Mouse (Mus musculus): ENCODE data around the gene Igfbp2. TPM values are rescaled to one million over a fixed set of nuclear protein-coding genes. Genes with fewer than 3 reads are reported as not detected.

Gene Igfbp2
- polyA plus RNA-seq, 1 experiment from 2014 or later, result 148 TPM

DNA sequence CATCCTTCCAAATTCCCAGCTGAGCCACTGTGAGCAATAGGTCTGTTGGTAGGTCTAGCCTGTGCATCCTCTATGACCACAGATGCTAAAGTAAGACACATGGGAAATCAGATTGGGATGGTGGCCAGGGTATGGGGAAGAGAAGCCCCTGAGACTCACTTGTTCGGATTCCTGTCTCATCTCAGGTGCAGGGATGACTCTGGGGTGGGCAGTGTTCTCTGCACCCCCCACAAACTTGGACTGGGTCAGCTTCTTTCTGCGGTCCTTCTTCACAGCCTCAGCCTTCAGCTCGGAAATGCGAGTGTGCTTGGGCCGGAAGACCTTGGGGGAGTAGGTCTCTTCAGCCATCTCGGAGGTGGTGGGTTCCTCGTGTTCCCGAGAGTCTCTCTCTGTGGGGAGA, 39.4 kb downstream of the Igfbp2 start:
- H3K9ac ChIP-seq (ENCODE audit: low read depth, low read length), result no peak overlapping the region

DNA sequence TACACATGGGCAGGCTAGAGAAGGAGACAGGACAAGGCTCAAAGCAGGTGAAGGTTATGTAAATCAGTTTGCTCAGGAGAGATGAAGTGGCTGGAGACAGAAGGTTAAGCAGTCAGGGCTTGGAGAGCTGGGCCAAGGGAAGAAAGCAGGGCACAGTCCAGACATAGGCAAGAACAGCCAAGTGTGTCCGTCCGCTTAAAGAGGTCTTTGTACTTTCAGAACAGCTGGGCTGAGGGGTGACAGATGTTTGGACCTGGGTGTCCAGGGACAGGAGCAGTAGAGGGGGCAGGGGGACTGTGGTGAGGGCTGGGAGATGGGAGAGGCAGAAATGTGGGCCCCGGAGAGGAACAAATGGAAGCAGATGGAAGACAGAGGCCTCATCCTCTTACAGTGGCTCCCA, 40.0 kb downstream of the Igfbp2 start:
- WGBS, result 77% methylated on average over 3 of the region's 3 CpGs
- Histone ChIP-seq H3K36me3 (ENCODE audit: control insufficient read depth, insufficient read depth, low read length) (peaks cover 54% of the 10 kb centered on the region), H3K27me3 (ENCODE audit: control insufficient read depth, insufficient read depth, low read length) (no peaks in the 10 kb centered on the region), H3K4me1 (ENCODE audit: control insufficient read depth, insufficient read depth, low read length) (no peaks in the 10 kb centered on the region), H3K27ac (ENCODE audit: low read depth, low read length) (no peak overlapping the region), H3K4me2 (replicated peaks; ENCODE audit: low read depth, low read length) (no peak overlapping the region), H3K9me3 (ENCODE audit: control insufficient read depth, low read length) (no peaks in the 10 kb centered on the region), H3K9ac (ENCODE audit: low read depth, low read length) (no peak overlapping the region), H3K4me3 (ENCODE audit: low read length) (no peak overlapping the region)
- ATAC-seq (ENCODE audit: low FRiP score, low TSS enrichment), result no peak

More for the DNA sequence above, 39.4 kb downstream of the Igfbp2 start:
- Histone ChIP-seq H3K9me3 (ENCODE audit: control insufficient read depth, low read length) (no peaks in the 10 kb centered on the region), H3K36me3 (ENCODE audit: control insufficient read depth, insufficient read depth, low read length) (peaks cover 59% of the 10 kb centered on the region), H3K4me2 (replicated peaks; ENCODE audit: low read depth, low read length) (no peak overlapping the region), H3K27ac (ENCODE audit: low read depth, low read length) (no peak overlapping the region), H3K27me3 (ENCODE audit: control insufficient read depth, insufficient read depth, low read length) (no peaks in the 10 kb centered on the region), H3K4me1 (ENCODE audit: control insufficient read depth, insufficient read depth, low read length) (no peaks in the 10 kb centered on the region), H3K4me3 (ENCODE audit: low read length) (no peak overlapping the region)
- 84% methylated on average over 8 of the region's 8 CpGs for WGBS
- ATAC-seq (ENCODE audit: low FRiP score, low TSS enrichment), result no peak

DNA sequence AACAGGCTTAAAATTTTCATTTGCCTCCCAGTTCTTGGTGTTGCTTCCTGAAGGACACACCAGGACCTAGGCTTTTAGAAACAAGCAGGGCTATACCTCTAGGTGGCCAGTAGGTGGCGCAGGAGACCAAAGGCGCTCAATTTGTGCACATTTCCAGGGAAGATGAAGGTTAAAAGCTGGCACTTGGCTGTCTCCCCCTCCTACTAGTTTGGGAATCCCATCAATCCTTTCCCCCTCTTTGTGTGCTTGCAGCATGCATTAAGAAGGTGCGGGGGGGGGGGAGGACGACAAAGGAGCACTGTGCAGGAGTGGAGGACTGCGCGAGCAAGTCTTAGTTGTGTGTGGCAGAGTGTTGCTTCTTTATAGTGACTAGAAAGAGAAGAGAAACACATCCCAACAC, 41.6 kb downstream of the Igfbp2 start:
- Histone ChIP-seq H3K4me3 (ENCODE audit: low read length) (no peak overlapping the region), H3K4me1 (ENCODE audit: control insufficient read depth, insufficient read depth, low read length) (no peaks in the 10 kb centered on the region), H3K27me3 (ENCODE audit: control insufficient read depth, insufficient read depth, low read length) (no peaks in the 10 kb centered on the region), H3K4me2 (replicated peaks; ENCODE audit: low read depth, low read length) (no peak overlapping the region), H3K9ac (ENCODE audit: low read depth, low read length) (no peak overlapping the region), H3K27ac (ENCODE audit: low read depth, low read length) (no peak overlapping the region), H3K9me3 (ENCODE audit: control insufficient read depth, low read length) (no peaks in the 10 kb centered on the region), H3K36me3 (ENCODE audit: control insufficient read depth, insufficient read depth, low read length) (peaks cover 38% of the 10 kb centered on the region)
- no peak for ATAC-seq (ENCODE audit: low FRiP score, low TSS enrichment)
- WGBS, result 30% methylated on average over 6 of the region's 6 CpGs

DNA sequence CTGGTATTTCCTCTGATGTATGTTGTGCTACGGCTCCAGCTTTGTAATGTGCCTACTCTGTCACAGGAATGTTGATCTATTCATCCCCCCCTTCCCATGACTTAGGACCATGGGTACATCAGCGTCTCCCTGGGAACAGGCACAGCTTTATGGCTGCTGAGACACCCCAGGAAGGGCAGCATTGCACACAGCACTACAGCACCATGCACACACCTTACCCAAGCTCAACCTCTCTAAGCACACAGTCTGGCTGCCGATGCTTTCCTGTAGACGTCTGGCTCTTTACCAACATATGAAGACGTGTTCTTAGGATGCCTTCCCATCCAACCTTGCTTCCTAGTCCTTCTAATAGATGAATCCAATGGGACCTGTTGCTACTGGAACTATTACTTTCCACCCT, 42.1 kb downstream of the Igfbp2 start:
- Histone ChIP-seq H3K9me3 (ENCODE audit: control insufficient read depth, low read length) (no peaks in the 10 kb centered on the region), H3K9ac (ENCODE audit: low read depth, low read length) (no peak overlapping the region), H3K27me3 (ENCODE audit: control insufficient read depth, insufficient read depth, low read length) (no peaks in the 10 kb centered on the region), H3K4me2 (replicated peaks; ENCODE audit: low read depth, low read length) (no peak overlapping the region), H3K36me3 (ENCODE audit: control insufficient read depth, insufficient read depth, low read length) (peaks cover 33% of the 10 kb centered on the region), H3K4me1 (ENCODE audit: control insufficient read depth, insufficient read depth, low read length) (no peaks in the 10 kb centered on the region), H3K27ac (ENCODE audit: low read depth, low read length) (no peak overlapping the region), H3K4me3 (ENCODE audit: low read length) (no peak overlapping the region)
- ATAC-seq (ENCODE audit: low FRiP score, low TSS enrichment), result no peak
- WGBS, result 63% methylated on average over 5 of the region's 5 CpGs

DNA sequence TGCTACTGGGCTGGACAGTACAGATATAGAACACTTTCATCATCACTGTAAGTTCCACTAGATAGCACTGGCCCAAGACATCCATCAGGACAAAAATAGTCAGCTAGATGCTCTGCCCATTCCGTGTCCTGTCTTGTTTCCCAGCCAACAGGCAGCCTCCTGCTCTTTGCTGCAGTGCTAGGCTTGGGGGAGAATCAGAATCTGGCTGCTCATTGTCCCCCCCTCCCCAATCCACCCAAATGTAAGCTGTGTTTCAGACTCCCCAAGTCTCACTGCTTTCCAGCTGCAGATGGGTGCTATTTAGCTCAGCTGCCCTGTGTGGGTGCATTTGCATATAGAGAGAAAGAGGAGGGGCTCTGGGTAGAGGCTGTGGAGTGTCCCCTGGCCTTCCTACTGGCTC, 43.0 kb downstream of the Igfbp2 start:
- Histone ChIP-seq H3K9me3 (ENCODE audit: control insufficient read depth, low read length) (no peaks in the 10 kb centered on the region), H3K27me3 (ENCODE audit: control insufficient read depth, insufficient read depth, low read length) (no peaks in the 10 kb centered on the region), H3K4me2 (replicated peaks; ENCODE audit: low read depth, low read length) (no peak overlapping the region), H3K4me1 (ENCODE audit: control insufficient read depth, insufficient read depth, low read length) (peaks cover 4% of the 10 kb centered on the region; the same call in 1 of the 2 replicates), H3K4me3 (ENCODE audit: low read length) (no peak overlapping the region), H3K36me3 (ENCODE audit: control insufficient read depth, insufficient read depth, low read length) (peaks cover 24% of the 10 kb centered on the region; the same call in 1 of the 2 replicates), H3K9ac (ENCODE audit: low read depth, low read length) (no peak overlapping the region), H3K27ac (ENCODE audit: low read depth, low read length) (no peak overlapping the region)
- WGBS, result 43% methylated on average over 1 of the region's 1 CpGs
- ATAC-seq (ENCODE audit: low FRiP score, low TSS enrichment), result no peak

DNA sequence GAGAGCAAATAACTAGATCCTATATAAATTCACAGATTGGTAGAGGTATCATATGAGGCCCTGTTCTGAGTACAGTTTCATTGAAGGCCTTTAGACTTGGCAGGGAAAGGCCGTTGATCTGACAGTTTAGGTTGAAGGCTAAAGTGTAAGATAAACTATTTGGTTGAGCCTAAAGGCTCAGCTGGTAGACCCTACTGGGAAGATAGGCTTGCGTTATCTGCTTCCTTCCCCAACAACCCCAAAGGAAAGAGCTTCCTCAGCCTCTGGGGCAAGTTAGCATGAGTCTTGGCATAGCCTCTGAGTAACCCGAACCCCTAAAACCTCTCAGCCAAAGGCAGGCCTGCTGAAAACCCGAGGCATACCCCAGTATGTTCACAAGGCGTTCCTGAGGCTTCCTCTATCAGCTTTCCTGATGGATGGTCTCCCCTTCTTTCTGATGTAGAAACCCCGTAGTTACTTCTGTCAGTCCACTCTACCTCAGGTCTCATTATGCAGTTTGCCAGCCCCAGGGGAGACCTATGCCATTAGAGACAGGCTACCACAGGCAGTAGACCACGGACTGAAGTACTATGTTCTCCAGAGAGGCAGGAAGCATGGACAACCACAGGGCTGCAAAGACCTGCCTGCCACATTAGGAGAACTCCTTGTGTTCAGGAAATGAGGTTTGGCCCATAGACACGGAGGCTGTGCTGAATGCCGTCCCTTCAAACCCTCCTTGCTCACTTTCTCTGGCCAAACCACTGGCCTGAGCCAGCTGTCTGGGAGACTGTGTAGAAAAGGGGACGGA, 44.3 kb downstream of the Igfbp2 start:
- no peaks in the 10 kb centered on the region for H3K9me3 ChIP-seq (ENCODE audit: control insufficient read depth, low read length)
- peaks cover 7% of the 10 kb centered on the region; the same call in 1 of the 2 replicates for H3K4me1 ChIP-seq (ENCODE audit: control insufficient read depth, insufficient read depth, low read length)
- H3K36me3 ChIP-seq (ENCODE audit: control insufficient read depth, insufficient read depth, low read length), result peaks cover 11% of the 10 kb centered on the region; the same call in 1 of the 2 replicates
- 71% methylated on average over 10 of the region's 10 CpGs for WGBS
- H3K9ac ChIP-seq (ENCODE audit: low read depth, low read length), result no peak overlapping the region
- no peak overlapping the region for H3K27ac ChIP-seq (ENCODE audit: low read depth, low read length)
- no peak overlapping the region for H3K4me2 ChIP-seq (replicated peaks; ENCODE audit: low read depth, low read length)
- no peaks in the 10 kb centered on the region; the same call in 1 of the 2 replicates for H3K27me3 ChIP-seq (ENCODE audit: control insufficient read depth, insufficient read depth, low read length)
- ATAC-seq (ENCODE audit: low FRiP score, low TSS enrichment), result no peak
- no peak overlapping the region for H3K4me3 ChIP-seq (ENCODE audit: low read length)

DNA sequence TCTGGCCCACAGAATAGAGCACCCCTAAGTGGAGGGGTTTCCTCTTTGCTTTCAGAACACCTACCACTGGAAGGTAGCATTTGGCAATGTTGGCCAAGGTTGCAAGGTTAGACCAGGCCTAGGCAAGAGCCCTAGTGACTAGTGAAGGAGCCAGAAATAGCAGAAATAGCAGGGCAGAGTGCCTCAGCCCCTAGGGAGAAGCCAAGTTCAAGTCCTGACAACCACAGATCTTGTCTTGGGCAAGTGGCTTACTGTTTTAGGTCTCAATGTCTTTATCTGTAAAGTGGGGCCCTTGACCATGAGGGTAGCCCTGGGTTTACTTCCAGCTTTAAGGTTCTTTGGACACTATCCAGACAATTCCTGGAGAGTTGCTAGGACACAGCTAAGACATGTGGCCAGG, 45.0 kb downstream of the Igfbp2 start:
- Histone ChIP-seq H3K4me3 (ENCODE audit: low read length) (no peak overlapping the region), H3K4me1 (ENCODE audit: control insufficient read depth, insufficient read depth, low read length) (peaks cover 9% of the 10 kb centered on the region; the same call in 1 of the 2 replicates), H3K9me3 (ENCODE audit: control insufficient read depth, low read length) (no peaks in the 10 kb centered on the region), H3K36me3 (ENCODE audit: control insufficient read depth, insufficient read depth, low read length) (peaks cover 9% of the 10 kb centered on the region; the same call in 1 of the 2 replicates), H3K27ac (ENCODE audit: low read depth, low read length) (no peak overlapping the region), H3K27me3 (ENCODE audit: control insufficient read depth, insufficient read depth, low read length) (no peaks in the 10 kb centered on the region; the same call in 1 of the 2 replicates), H3K4me2 (replicated peaks; ENCODE audit: low read depth, low read length) (no peak overlapping the region), H3K9ac (ENCODE audit: low read depth, low read length) (no peak overlapping the region)
- no peak for ATAC-seq (ENCODE audit: low FRiP score, low TSS enrichment)

DNA sequence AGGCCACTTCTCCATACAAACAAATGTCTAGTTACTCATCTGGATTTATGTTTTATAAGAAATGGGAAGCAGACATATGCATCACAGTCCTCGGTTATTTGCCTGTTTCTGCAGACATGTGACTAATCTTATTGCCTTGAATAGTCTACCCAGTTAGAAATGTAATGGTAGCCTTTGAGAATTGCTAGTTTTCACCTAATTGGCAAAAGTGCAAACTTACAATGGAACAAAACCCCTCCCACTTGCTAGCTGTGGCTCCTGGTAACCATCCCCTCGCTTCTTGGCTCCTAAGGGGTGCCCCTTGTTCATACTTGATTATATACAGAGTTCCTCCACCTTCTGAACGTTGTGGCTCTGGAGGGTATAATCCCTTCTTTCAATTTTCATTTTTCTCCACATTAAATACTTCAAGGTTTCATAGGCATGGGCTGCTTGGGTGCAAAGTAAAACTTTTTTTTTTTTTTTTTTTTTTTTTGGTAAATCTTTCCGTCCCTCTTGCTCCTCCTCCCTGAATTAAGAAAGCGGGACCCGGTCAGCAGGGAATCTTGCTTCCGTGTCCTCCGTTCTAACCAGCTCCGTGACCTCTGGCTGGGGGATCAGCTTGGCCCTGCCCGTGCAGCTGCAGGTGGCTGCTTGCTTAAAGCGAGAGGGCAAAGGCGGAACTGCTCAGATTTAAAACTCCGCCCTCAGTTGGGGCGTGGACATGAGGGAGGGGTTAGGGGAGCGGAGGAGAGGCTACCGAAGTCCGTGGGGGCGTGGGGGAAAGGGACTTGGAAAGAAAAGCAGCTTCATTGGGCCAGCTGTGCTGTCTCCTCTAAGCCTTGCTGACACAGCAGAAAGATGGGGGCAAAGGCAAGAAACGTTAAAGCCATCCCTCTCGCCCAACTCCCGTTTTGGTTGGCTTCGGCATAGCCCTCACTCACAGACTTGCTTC, 45.6 kb downstream of the Igfbp2 start:
- peak overlapping the region; percentile 68 for H3K4me3 ChIP-seq (ENCODE audit: low read length)
- 8% methylated on average over 22 of the region's 22 CpGs for WGBS
- H3K9me3 ChIP-seq (ENCODE audit: control insufficient read depth, low read length), result no peaks in the 10 kb centered on the region
- peak overlapping the region; percentile 18; the same call in 1 of the 2 replicates for H3K9ac ChIP-seq (ENCODE audit: low read depth, low read length)
- peak; percentile 43 for ATAC-seq (ENCODE audit: low FRiP score, low TSS enrichment)
- no peaks in the 10 kb centered on the region; the same call in 1 of the 2 replicates for H3K27me3 ChIP-seq (ENCODE audit: control insufficient read depth, insufficient read depth, low read length)
- peaks cover 9% of the 10 kb centered on the region; the same call in 1 of the 2 replicates for H3K36me3 ChIP-seq (ENCODE audit: control insufficient read depth, insufficient read depth, low read length)
- H3K4me2 ChIP-seq (replicated peaks; ENCODE audit: low read depth, low read length), result peak overlapping the region; percentile 91
- H3K4me1 ChIP-seq (ENCODE audit: control insufficient read depth, insufficient read depth, low read length), result peaks cover 10% of the 10 kb centered on the region; the same call in 1 of the 2 replicates
- peak overlapping the region; percentile 57 for H3K27ac ChIP-seq (ENCODE audit: low read depth, low read length)

Measured in kidney, embryonic 14.5 days (tissue).